Mouse (Mus musculus): ENCODE measurements around the gene Foxa2.

Gene Foxa2

DNA sequence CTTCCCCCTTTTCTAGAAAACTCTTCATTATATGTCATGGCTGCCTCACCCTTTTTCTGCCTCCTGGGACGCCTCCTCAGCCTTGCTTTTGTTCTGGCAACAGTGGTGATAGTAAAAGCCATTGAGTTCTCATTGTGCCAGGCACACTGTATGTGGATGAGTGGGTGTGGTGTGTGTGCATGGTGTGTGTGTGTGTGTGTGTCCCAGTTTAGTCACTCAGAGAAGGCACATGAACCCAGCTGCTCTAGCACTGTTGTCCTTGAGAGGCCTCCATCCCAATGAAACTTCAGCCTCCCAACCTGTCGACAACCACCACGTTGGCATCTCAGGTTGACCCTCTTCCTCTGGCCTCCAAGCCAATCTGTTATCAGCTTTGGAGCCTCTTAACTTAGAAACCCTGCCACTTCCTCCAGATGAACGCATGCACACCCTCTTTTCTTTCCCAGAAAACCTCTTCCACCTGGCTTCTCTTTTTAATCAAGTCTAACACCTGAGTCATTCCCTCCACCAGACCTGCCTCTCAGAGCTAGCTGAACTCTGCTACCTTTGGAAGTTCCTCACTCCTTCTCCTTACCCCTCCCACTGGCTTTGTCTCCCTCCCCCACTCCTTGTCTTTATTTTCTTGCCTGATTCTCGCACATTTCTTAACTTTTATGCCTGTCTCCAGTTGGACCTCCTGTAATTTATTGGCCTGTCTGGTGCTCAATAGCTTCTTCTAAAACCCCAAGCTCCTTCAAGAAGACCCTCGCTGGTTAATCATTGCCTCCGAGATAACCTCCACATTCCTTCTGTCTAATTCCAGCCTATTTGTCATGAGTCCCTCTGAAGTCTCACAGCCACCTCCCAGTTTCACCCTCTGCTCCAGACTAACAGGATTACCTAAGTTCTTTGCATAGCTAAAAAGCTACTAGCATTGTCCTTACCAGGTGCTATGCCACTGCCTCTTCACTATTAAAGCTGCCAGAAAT is 41.9 kb downstream of the Foxa2 start:
- DNase-seq (ENCODE audit: extremely low read depth, low read depth): no peak

DNA sequence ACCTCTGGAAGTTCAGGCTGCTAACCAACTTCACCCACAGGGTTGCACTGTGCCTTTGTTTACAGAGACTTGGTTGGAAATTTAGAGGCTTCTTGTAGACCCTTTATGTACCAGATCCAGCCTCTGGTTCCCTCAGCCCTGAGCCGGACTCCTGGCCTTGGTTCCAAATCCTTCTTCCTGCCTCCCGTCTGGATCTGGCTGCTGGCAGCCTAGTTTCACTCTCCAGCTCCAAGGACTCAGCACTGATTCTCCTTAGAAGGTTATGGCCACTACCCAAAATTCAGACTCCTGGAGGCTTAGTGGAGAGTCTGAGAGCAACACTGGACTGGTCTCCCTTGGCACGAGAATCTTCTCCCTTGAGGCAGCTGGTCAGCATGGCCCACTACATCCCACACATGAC is 43.3 kb downstream of the Foxa2 start:
- DNase-seq (ENCODE audit: extremely low read depth, low read depth): no peak

DNA sequence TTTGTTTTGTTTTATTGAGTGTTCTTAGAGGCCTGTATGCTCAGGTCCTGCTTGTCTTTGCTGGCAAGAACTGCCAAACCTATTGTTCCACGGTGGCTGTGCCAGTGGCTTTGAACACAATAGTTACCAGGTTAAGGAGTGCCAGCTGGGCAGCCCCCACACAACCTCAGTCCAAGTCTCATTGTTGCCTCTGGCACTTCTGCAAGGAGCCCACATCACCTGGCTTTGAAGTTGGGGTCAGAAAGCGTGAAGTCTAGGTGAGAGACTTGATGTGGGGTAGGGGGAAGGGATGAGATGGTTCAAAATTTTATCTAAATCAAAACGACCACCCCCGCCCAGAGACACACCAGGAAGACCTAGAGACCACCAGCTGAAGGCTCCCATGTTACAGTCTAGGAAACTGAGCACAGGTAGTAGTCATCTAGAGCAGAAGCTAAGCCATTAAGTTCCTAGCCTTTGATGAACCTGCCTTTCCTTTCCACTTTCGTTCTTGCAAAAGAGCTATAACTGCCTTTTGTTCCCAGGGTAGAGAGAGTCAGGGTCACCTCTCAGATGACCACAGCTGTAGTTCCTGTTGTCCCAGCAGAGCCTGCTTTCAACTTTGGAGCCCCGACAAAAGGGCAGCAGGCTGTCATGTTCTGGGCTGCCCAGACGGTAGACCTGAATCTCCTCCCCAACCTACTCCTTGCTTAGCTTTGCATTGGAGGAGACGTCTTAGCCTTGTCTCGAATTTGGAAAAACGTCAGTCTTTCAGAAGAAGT is 48.4 kb downstream of the Foxa2 start:
- DNase-seq (ENCODE audit: extremely low read depth, low read depth): no peak

DNA sequence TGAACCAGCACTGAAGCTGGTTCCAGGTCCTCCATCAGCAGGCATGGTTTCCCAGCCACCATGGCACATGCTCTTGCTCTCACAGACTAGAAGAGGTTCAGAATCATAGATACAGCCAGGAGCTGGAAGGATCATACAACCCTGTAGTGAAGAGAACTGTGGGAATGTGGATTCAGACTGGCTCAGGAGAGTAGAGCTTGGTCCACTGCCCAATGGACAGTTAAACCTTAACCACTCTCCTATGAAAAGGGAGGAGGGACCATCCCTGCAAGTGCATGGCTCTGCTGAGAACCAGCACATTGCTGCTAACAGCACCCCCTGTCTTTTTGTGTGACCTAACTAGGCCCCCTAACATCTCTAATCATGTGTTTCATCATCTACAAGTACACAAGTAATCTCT is 50.0 kb downstream of the Foxa2 start:
- no peak for DNase-seq (ENCODE audit: extremely low read depth, low read depth)

DNA sequence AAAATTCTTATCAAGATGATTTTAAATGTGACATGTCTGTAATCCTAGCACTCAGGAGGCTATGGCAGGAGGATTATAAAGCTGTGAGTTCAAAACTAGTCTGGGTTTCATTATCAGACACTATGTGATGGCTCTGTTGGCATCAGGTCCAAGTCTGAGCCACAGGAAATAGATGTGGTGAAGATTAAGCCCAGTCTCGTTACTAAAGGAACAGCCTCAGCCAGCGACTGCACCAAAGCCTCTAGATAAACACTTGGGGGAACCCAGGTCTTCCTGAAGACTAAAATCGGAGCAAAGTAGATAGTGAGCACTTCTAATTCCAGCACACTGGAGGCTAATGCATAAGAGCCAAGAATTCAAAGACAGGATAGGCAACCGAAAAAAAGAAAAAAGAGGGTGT is 52.9 kb downstream of the Foxa2 start:
- DNase-seq (ENCODE audit: extremely low read depth, low read depth): no peak

DNA sequence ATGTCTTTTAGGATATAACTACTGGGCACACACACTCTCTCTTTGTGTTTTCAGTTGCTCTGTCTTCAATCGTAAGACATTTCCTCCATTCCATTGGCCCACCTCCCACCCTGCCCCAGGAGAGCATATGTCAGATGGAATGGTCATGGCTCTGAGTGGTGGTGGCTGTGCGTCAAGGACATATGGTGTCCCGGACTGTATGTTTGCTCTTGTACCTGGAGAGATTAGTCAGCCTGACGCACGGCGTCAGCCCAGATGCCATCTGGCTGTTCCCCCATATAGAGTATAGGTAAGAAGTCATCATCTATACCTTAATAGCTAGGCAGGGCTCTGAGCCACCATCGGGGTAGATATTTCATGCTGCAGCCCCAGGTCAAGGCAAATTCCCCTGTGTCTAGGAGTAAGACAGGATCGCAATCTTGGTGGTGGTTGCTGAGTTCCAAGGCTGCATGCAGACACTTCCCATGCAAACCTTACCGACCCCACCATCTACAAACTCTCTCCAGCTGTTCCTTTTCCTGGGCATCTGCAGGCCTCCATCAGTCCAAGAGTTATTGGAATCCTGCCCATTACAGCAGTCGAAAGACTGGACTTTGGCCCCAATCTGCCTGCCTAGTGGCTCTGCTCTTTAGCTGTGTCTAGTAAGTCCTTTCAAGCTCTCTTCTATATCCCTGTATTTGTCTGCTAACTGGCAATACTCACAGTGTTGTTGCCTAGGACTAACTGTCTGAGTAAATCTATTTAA is 53.7 kb downstream of the Foxa2 start:
- no peak for DNase-seq (ENCODE audit: extremely low read depth, low read depth)
